Mouse (Mus musculus): ENCODE measurements around the gene Crct1. TPM values are rescaled to one million over a fixed set of nuclear protein-coding genes. Genes with fewer than 3 reads are reported as not detected.

The Crct1 gene
- polyA plus RNA-seq, 1 experiment from 2014 or later, result not detected

DNA sequence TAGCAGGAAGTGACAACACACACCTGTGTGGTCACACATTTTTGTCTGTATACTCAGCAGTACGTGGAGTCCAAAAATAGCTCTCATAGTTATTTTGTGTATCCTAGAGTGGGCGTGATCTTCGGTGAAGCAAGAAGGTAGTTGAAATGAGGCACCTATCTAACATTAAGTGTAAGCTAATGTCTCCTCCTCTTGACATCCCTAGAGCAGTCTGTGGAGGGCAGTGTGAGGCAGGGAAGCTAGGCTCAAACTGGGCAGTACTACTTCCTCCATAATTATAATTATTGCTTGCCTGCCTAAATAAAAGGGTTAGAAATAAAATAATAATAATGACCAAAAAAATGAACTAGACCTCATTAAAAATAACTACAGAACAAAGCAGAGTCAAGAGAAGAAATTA, 14.9 kb downstream of the Crct1 start:
- no peaks in the 10 kb centered on the region for H3K4me1 ChIP-seq
- ATAC-seq (ENCODE audit: borderline replicate concordance, extremely low read depth, low FRiP score, low TSS enrichment), result no peak
- WGBS, result 62% methylated on average over 3 of the region's 3 CpGs
- no peaks in the 10 kb centered on the region for H3K9me3 ChIP-seq
- no peak overlapping the region for H3K27ac ChIP-seq
- H3K27me3 ChIP-seq, result no peaks in the 10 kb centered on the region
- no peaks in the 10 kb centered on the region for H3K36me3 ChIP-seq
- no peak overlapping the region for H3K4me2 ChIP-seq
- H3K9ac ChIP-seq, result no peak overlapping the region
- no peak overlapping the region for H3K4me3 ChIP-seq

DNA sequence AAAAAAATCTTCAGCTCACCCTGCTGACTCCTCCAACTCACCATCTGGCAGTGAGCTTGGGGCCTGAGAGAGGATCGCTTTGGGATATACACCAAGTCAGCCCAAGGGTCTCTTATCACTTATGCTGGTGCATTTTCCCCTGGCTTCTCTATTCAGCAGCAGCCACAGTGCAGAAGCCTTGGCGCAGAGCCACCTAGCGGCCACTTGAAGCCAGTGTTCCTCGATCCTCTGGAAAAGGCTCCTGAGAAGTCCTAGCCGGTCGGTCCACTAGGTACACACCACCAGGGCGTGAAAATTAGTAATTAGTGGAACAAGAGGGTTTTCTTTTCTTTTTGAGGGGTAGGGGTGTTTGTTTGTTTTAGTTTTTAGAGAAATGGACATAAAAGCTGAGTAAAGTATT, 16.8 kb downstream of the Crct1 start:
- Histone ChIP-seq H3K9ac (no peak overlapping the region), H3K9me3 (no peaks in the 10 kb centered on the region), H3K27me3 (no peaks in the 10 kb centered on the region), H3K4me1 (no peaks in the 10 kb centered on the region), H3K4me2 (no peak overlapping the region), H3K36me3 (no peaks in the 10 kb centered on the region), H3K27ac (no peak overlapping the region), H3K4me3 (no peak overlapping the region)
- ATAC-seq (ENCODE audit: borderline replicate concordance, extremely low read depth, low FRiP score, low TSS enrichment), result no peak; the same call in 1 of the 2 replicates
- 1% methylated on average over 7 of the region's 7 CpGs for WGBS

DNA sequence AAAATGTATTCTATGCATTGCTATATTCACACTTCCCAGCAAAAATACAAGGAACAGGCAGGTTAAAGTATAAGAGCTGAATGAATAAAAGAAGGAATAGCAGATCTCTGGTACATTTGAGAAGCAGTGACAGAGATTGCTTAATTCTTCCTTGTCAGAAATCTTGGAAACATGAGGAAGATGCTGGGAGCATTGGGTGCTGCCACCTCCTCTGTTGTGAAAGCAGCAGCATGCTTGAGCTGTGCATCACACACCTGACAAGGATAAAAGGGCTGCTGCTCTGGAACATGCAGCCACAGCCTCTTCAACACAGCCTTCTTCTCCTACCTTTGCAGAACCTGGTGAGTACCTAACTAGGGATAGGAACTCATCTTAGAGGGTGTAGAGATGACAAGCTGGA, 23.6 kb downstream of the Crct1 start, which contains the start of gene Lce3f:
Gene Lce3f (plus strand): TSS at position 301 of the 400 bp plus-strand sequence.
- Histone ChIP-seq H3K36me3 (no peaks in the 10 kb centered on the region), H3K27me3 (no peaks in the 10 kb centered on the region), H3K9me3 (no peaks in the 10 kb centered on the region), H3K4me1 (no peaks in the 10 kb centered on the region), H3K4me2 (no peak within 1 kb of the TSS), H3K4me3 (no peak within 1 kb of the TSS), H3K9ac (no peak within 1 kb of the TSS), H3K27ac (no peak within 1 kb of the TSS)
- no peak for ATAC-seq (ENCODE audit: borderline replicate concordance, extremely low read depth, low FRiP score, low TSS enrichment)

DNA sequence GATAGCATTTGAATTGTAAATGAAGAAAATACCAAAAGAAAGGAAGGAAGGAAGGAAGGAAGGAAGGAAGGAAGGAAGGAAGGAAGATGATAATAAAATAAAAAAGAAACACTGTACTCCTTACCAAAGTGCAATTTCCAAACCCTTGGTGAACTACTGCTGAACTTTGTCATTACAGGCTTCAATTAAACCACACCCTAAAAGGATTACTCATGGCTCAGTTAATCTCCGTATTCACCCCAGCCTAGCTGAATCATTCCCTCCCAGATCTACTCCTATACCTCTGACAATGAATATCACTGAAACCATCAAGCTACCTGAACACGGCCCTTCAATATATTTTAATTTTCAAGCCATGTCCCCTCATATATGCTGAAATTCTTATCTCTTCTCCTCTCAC, 37.0 kb downstream of the Crct1 start:
- WGBS, result 52% methylated on average over 2 of the region's 2 CpGs
- no peaks in the 10 kb centered on the region for H3K27me3 ChIP-seq

DNA sequence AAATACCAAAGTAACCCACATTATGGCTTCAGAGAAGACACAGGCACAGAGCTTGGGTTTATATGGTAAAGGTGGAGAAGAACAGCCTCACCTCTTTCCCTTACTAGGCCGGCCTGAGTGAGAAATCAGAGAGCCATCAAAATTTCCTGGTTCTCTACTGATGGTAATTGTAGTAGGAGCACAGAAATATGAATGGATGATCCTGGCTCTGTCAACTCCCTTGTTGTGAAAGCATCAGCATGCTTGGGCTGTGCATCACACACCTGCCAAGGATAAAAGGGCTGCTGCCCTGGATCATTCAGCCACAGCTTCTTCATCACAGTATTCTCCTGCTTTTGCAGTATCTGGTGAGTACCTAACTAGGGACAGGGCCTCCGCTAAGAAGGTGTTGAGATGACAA, 48.7 kb downstream of the Crct1 start, which contains the start of gene Lce3e:
Gene Lce3e (plus strand): TSS at position 301 of the 400 bp plus-strand sequence.
- no peaks in the 10 kb centered on the region for H3K27me3 ChIP-seq
- H3K9ac ChIP-seq, result no peak within 1 kb of the TSS
- no peak within 1 kb of the TSS for H3K27ac ChIP-seq
- WGBS, result 82% methylated on average over 2 of the region's 2 CpGs
- H3K4me2 ChIP-seq, result no peak within 1 kb of the TSS
- H3K4me1 ChIP-seq, result no peaks in the 10 kb centered on the region
- no peak for ATAC-seq (ENCODE audit: borderline replicate concordance, extremely low read depth, low FRiP score, low TSS enrichment)
- no peaks in the 10 kb centered on the region for H3K36me3 ChIP-seq
- no peaks in the 10 kb centered on the region for H3K9me3 ChIP-seq
- H3K4me3 ChIP-seq, result no peak within 1 kb of the TSS

More for the DNA sequence above, 37.0 kb downstream of the Crct1 start:
- no peak for ATAC-seq (ENCODE audit: borderline replicate concordance, extremely low read depth, low FRiP score, low TSS enrichment)
- Histone ChIP-seq H3K36me3 (no peaks in the 10 kb centered on the region), H3K9ac (no peak overlapping the region), H3K4me2 (no peak overlapping the region), H3K27ac (no peak overlapping the region), H3K4me1 (no peaks in the 10 kb centered on the region), H3K9me3 (no peaks in the 10 kb centered on the region), H3K4me3 (no peak overlapping the region)

Other genes starting within 250 kb of the Crct1 start
- gene Lce1i, start 236.8 kb downstream of the Crct1 start, polyA plus RNA-seq (2015; fragmentation: Nextera tagmentation; extraction: Ambion mirVana), result not detected in 2 replicates
- not detected in 2 replicates for gene Lce1j, start 225.2 kb downstream of the Crct1 start, polyA plus RNA-seq (2015; fragmentation: Nextera tagmentation; extraction: Ambion mirVana)
- gene Lce1k, start 207.8 kb downstream of the Crct1 start, polyA plus RNA-seq (2015; fragmentation: Nextera tagmentation; extraction: Ambion mirVana), result not detected in 2 replicates
- gene Kprp, start 188.4 kb downstream of the Crct1 start, polyA plus RNA-seq (2015; fragmentation: Nextera tagmentation; extraction: Ambion mirVana), result not detected in 2 replicates
- gene Lce1l, start 164.4 kb downstream of the Crct1 start, polyA plus RNA-seq (2015; fragmentation: Nextera tagmentation; extraction: Ambion mirVana), result not detected in 2 replicates
- gene 2310050C09Rik, start 145.5 kb downstream of the Crct1 start, polyA plus RNA-seq (2015; fragmentation: Nextera tagmentation; extraction: Ambion mirVana), result not detected in 2 replicates
- gene Lce3a, start 89.5 kb downstream of the Crct1 start, polyA plus RNA-seq (2015; fragmentation: Nextera tagmentation; extraction: Ambion mirVana), result not detected in 2 replicates
- gene Lce3b, start 82.7 kb downstream of the Crct1 start, polyA plus RNA-seq (2015; fragmentation: Nextera tagmentation; extraction: Ambion mirVana), result not detected in 2 replicates
- gene Lce3c, start 71.2 kb downstream of the Crct1 start, polyA plus RNA-seq (2015; fragmentation: Nextera tagmentation; extraction: Ambion mirVana), result not detected in 2 replicates
- gene Lce3d, start 58.3 kb downstream of the Crct1 start, polyA plus RNA-seq (2015; fragmentation: Nextera tagmentation; extraction: Ambion mirVana), result not detected in 2 replicates
- gene Lce3e, start 48.6 kb downstream of the Crct1 start, polyA plus RNA-seq (2015; fragmentation: Nextera tagmentation; extraction: Ambion mirVana), result not detected in 2 replicates
- gene Lce3f, start 23.5 kb downstream of the Crct1 start, polyA plus RNA-seq (2015; fragmentation: Nextera tagmentation; extraction: Ambion mirVana), result not detected in 2 replicates
- not detected in 2 replicates for gene Lce1m, start 3.4 kb upstream of the Crct1 start, polyA plus RNA-seq (2015; fragmentation: Nextera tagmentation; extraction: Ambion mirVana)
- not detected in 2 replicates for gene Gm4858, start 53.1 kb upstream of the Crct1 start, polyA plus RNA-seq (2015; fragmentation: Nextera tagmentation; extraction: Ambion mirVana)
- not detected in 2 replicates for gene Crnn, start 129.1 kb upstream of the Crct1 start, polyA plus RNA-seq (2015; fragmentation: Nextera tagmentation; extraction: Ambion mirVana)
- not detected in 2 replicates for gene Flg2, start 181.6 kb upstream of the Crct1 start, polyA plus RNA-seq (2015; fragmentation: Nextera tagmentation; extraction: Ambion mirVana)

Data from lung, embryonic 15.5 days (tissue).